Mouse (Mus musculus) cerebellum, adult 8-10 months (tissue): ENCODE measurements around the gene Gng7.
A peak's percentile ranks its signal among the peaks of the same experiment; 100 is the strongest.

ENCODE experiments used
- DNase-seq: peaks from one replicate; pipeline ENCODE4 v3.0.0; 2022

The Gng7 gene

GRCm38 (mm10) chr10:81025639-81026275 lies 11.0 kb upstream of the Gng7 start, which contains the start of gene Diras1:
Diras1 (minus strand) TSS chr10:81025662.
- no peak for DNase-seq

GRCm38 (mm10) chr10:81025047-81025621 lies 10.4 kb upstream of the Gng7 start:
- DNase-seq: no peak

- no peak for DNase-seq
These were observed 9.7 kb upstream of the Gng7 start for GRCm38 (mm10) chr10:81024346-81024937.

DNA sequence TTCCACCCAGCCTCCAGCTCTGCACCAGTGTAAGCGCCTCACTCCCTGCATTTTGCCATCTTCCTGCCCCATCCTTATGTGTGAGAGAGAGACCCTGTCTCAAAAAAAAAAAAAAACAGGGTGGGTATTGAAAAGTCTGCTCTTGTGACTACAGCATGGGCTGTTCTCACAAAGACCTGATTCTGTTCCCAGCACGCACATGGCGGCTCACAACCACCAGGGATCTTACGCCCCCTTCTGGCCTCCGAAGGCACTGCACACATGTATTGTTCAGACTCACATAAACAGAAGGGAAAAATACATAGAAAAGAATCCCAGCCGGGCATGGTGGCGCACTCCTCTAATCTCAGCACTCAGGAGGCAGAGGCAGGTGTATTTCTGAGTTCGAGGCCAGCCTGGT lies 8.0 kb upstream of the Gng7 start:
- DNase-seq: no peak

DNA sequence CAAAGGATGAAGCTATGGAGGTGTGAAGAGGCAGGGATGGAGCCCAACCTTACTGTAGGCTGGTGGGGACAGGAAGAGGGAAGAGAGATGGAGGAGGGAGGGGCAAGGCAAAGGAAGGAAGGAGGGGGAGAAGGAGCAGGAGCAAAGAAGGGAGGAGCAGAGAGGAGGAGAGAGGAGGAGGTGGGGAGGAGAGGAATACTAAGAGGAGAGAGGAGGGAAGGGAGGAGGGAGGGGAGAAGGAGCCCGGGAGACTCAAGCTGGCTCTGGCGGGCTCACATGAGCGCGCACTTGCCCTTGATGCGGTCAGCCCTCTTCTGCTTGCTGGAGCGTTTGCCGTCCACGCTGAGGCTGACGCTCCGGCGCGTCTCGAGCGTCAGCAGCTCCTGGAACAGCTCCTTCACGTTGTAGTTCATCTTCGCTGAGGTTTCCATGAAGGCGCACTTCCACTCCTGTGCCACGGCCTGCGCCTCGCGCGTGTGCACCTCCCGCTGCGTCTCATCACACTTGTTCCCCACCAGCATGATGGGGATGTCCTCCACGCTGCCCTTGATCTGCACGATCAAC lies 6.9 kb upstream of the Gng7 start:
- DNase-seq: no peak

DNA sequence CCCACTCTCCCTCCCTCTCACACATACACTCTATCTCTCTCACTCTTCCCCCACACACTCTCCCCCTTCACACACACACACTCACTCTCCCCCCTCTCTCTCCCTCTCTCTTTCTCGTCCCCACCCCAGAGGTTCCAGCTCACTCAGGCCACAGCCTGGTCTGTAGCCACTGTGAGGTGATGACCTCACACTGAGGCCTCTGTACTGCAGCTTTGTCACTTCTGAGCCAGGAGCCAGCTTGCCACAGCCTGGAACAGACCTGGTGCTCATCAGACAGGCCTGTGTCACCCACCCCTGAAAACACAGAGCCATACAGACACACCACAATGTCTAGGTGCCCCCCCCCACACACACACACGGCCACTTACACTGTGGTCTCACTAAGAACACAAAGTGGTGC lies 5.5 kb upstream of the Gng7 start:
- no peak for DNase-seq

GRCm38 (mm10) chr10:81019687-81020086 lies 4.9 kb upstream of the Gng7 start:
- DNase-seq: no peak

- no peak for DNase-seq
These were observed 3.6 kb upstream of the Gng7 start for GRCm38 (mm10) chr10:81018326-81018725.

- peak; percentile 79 for DNase-seq
These were observed 1.9 kb upstream of the Gng7 start for GRCm38 (mm10) chr10:81016645-81017044.

- DNase-seq: no peak
These were observed 921 bp upstream of the Gng7 start for GRCm38 (mm10) chr10:81015666-81016065.

DNA sequence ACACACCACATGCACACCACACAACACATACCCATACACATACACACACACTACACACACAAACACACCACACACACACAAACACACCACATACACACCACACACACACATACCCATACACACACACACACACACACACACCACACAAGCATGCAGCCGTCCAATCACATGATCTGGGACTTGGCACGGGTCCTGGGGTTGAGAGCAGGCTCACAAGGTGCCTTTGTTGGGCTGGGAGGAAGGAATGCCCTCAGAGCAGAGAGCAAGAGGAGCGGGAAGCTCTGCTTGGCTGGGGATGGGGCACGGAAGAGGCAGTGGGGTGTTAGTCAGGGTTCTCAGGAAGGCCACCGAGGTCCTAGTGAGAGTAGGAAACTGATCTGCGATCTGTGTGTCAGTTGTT lies 3.9 kb downstream of the Gng7 start:
- DNase-seq: no peak

DNA sequence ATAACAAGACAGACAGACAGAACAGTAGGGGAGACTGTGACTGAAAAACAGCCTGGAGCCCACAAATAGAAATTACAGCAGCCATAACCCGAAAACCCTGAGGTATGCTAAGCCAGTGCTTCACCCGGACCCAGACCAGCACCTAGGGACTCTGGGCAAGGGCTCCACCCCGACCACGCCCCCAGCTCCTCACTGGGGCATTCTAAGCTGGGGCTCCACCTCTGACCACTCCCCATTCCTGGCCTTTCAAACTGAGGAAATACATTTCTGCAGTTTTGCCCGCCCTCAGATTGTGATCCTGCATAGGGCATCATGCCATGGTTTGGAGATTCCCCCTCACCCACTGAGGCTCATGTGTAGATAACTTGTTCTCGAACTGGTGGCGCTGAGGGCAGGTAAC lies 7.5 kb downstream of the Gng7 start:
- DNase-seq: no peak

- no peak for DNase-seq
These were observed 8.6 kb downstream of the Gng7 start for GRCm38 (mm10) chr10:81006005-81006677.

GRCm38 (mm10) chr10:81001161-81001560 lies 13.6 kb downstream of the Gng7 start:
- DNase-seq: no peak

GRCm38 (mm10) chr10:81000197-81001062 lies 14.3 kb downstream of the Gng7 start:
- DNase-seq: no peak

DNA sequence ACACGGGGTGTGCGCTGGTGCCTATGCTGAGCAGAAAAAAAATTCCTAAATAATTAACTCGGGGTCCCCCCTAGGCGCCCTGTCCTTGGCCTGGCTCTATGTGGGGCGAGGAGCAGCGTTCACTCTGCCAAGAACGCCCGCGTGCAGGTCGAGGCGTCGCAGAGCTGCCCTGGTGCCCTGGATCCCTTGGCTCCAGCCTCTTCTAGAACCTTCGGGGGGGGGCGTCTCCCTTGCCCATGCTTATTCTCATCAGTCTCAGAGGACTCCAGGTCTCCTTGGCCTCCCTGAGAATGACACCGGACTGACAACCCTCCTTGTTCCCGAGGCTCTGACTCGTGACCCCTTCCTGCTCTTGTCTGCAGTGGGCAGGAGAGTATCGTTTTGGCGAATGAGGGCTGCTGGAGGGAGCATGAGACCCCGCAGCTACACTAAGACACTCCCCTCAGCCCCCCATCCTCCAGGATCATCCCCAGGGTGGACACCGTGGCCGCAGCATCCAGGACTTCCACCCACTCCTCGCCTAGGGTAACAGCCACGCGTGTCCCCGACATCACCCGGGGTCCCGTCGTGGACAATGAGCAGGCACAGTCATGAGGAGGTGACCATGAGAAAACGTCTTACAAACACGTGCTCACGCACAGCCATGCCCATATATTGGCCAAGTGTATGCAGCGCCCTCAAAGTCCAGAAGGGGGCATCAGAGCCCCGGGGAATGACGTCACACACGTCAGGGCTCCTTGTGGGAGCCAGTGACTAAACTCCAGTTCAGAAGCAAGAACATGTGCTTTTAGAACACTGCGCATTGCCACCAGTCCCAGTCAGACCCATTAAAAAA lies 15.2 kb downstream of the Gng7 start:
- DNase-seq: peak; percentile 89

GRCm38 (mm10) chr10:80998778-80999177 lies 16.0 kb downstream of the Gng7 start:
- DNase-seq: peak; percentile 63

- no peak for DNase-seq
These were observed 16.7 kb downstream of the Gng7 start for GRCm38 (mm10) chr10:80998021-80998420.

GRCm38 (mm10) chr10:80997332-80997731 lies 17.4 kb downstream of the Gng7 start:
- no peak for DNase-seq

DNA sequence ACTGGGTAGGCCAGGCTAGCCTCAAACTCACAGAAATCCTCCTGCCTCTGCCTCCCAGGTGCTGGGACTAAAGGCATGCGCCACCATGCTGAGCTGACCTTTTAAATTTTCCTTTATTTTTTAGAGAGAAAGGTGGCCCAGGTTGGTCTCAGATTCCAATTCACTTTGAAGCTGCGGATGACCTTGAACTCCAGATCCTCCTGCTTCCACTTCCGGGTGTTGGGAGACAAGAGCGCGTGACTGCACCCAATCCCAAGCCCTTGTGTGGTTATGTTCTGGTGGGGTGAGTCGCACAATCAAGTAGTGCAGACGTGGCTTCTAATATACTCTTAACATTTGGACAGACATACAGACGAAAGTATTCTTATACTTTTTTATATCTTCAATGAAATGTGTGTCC lies 18.2 kb downstream of the Gng7 start:
- no peak for DNase-seq

GRCm38 (mm10) chr10:80995091-80995632 lies 19.6 kb downstream of the Gng7 start:
- peak; percentile 90 for DNase-seq
